Mouse (Mus musculus) kidney, embryonic 16.5 days (tissue): ENCODE measurements around the gene Rack1. TPM values are rescaled to one million over a fixed set of nuclear protein-coding genes. Genes with fewer than 3 reads are reported as not detected.
"Not testable (repeated sequence)": the region's sequence is repeated elsewhere in the genome, so short reads cannot be mapped to it uniquely, and the experiment has no call there.

Source experiments
- ATAC-seq: fragments of 200-750 bp; cut with Nextera tagmentation; 2 replicates; pipeline ENCODE4 v1.8.0; 2017; ENCODE audit warnings: moderate TSS enrichment; ENCODE audit not compliant: low FRiP score, low TSS enrichment
- H3K27ac ChIP-seq: fragments of 300-500 bp; sonication (generic); 2 replicates; pipeline ENCODE4 v1.5.1; 2014; ENCODE audit warnings: low read length
- H3K27me3 ChIP-seq: fragments of 300-500 bp; sonication (generic); 2 replicates; pipeline ENCODE4 v1.6.1; 2014; ENCODE audit warnings: low read length, control low read depth, mixed read lengths; ENCODE audit not compliant: insufficient read depth
- H3K36me3 ChIP-seq: fragments of 300-500 bp; sonication (generic); 2 replicates; pipeline ENCODE4 v1.6.1; 2014; ENCODE audit warnings: low read length, control low read depth, mixed read lengths; ENCODE audit not compliant: insufficient read depth
- H3K4me1 ChIP-seq: fragments of 300-500 bp; sonication (generic); 2 replicates; pipeline ENCODE4 v1.6.1; 2014; ENCODE audit warnings: low read length, control low read depth, mixed read lengths; ENCODE audit not compliant: insufficient read depth
- H3K4me2 ChIP-seq: fragments of 300-500 bp; sonication (generic); replicated peaks from 2 replicates; pipeline ENCODE4 v1.6.1; 2014; ENCODE audit warnings: low read depth, low read length
- H3K4me3 ChIP-seq: fragments of 300-500 bp; sonication (generic); 2 replicates; pipeline ENCODE4 v1.5.1; 2014; ENCODE audit warnings: mild to moderate bottlenecking, low read length
- H3K9ac ChIP-seq: fragments of 300-500 bp; sonication (generic); replicated peaks from 2 replicates; pipeline ENCODE4 v1.6.1; 2014; ENCODE audit warnings: low read length
- H3K9me3 ChIP-seq: fragments of 300-500 bp; sonication (generic); 2 replicates; pipeline ENCODE4 v1.6.1; 2016; ENCODE audit warnings: low read length, control low read depth
- WGBS: fragments of 180-500 bp; shearing (Covaris S2); extraction: QIAGEN DNeasy Blood & Tissue Kit; methylation state at CpG from one replicate; pipeline ENCODE4 v1.1.7; 2014; 5-methylcytosine and 5-hydroxymethylcytosine counted together
- polyA plus RNA-seq: library from polyadenylated mRNA; unstranded; fragments of >200 nt; fragmentation: Nextera tagmentation; extraction: Ambion mirVana; gene quantifications from 2 replicates; pipeline ENCODE4 v1.2.1, GENCODE M21; 2015

Rack1 gene
- polyA plus RNA-seq, 1 experiment from 2014 or later, result 712 TPM

- Histone ChIP-seq H3K36me3 (no peaks in the 10 kb centered on the region), H3K9ac (no peak overlapping the region), H3K27me3 (peaks cover 6% of the 10 kb centered on the region; the same call in 1 of the 2 replicates), H3K9me3 (no peaks in the 10 kb centered on the region), H3K4me3 (no peak overlapping the region), H3K4me1 (0 out of 2 replicates have a peak, but pooled peaks cover 4% of the 10 kb centered on the region), H3K4me2 (no peak overlapping the region), H3K27ac (no peak overlapping the region)
- ATAC-seq, result 0 out of 2 replicates have a peak, but pooled peaks have one; percentile 11
- 28% methylated on average over 13 of the region's 13 CpGs for WGBS
These were observed 45.2 kb downstream of the Rack1 start for GRCm38 (mm10) chr11:48845244-48845815.

DNA sequence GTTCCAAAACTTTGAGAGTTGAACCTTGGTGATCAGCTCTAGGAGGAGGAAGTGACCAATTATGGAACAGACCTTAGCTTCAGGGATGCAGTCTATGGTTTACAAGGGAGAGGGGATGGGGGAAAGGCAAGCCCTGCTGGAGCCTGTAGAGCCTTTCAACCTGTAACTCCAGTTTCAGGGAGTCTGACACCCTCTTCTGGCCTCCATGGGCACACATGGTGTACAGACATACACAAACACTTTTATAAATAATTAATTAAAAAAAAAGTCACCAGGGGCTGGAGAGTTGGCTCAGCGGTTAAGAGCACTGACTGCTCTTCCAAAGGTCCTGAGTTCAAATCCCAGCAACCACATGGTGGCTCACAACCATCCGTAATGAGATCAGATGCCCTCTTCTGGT lies 46.2 kb downstream of the Rack1 start:
- H3K36me3 ChIP-seq, H3K9me3 ChIP-seq, H3K4me1 ChIP-seq, H3K4me2 ChIP-seq, ATAC-seq, H3K27me3 ChIP-seq, H3K4me3 ChIP-seq, H3K27ac ChIP-seq, H3K9ac ChIP-seq: not testable (repeated sequence)
- WGBS, result 78% methylated on average over 2 of the region's 2 CpGs

DNA sequence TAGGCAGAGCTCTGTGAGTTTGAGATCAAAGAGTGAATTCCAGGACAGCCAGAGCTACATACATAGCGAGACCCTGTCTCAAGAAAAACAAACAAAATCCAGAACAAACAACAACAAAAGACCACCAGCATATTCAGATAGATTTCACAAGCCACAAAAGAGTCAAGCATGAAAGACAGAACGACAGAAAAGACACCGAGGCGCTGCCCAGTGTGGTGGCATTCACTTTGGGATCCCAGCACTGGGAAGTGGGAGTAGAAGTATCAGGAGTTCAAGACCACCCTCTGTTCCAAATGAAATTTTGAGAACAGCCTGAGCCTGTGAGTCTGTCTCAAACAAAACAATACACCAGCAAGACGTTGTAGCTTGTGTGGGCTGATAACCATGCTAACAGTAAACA lies 46.7 kb downstream of the Rack1 start:
- no peak overlapping the region for H3K9ac ChIP-seq
- H3K4me2 ChIP-seq, result no peak overlapping the region
- H3K27ac ChIP-seq, result no peak overlapping the region
- ATAC-seq, result no peak
- H3K9me3 ChIP-seq, result peaks cover 5% of the 10 kb centered on the region; the same call in 1 of the 2 replicates
- H3K36me3 ChIP-seq, result no peaks in the 10 kb centered on the region
- WGBS, result 65% methylated on average over 5 of the region's 5 CpGs
- H3K27me3 ChIP-seq, result peaks cover 6% of the 10 kb centered on the region; the same call in 1 of the 2 replicates
- H3K4me3 ChIP-seq, result no peak overlapping the region
- H3K4me1 ChIP-seq, result no peaks in the 10 kb centered on the region

DNA sequence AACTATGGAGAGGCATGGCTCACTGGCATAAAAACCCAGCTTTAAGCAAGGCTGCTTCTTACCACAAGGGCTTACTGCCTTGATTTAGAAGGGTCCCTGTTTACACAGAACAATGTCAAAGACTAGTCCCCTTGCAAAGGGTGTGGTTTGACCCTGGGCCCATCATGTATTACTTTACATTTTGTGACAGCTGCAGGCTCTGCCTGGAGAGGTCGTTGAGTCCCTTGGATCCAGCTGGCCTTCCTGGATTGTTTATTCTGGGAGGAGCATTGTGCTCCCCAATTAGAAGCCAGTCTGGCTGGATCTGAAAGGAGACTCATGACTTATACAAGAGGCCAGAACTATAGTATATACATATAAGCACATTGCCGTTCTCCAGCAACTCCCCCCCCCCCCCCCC lies 50.1 kb downstream of the Rack1 start:
- Histone ChIP-seq H3K4me2 (no peak overlapping the region), H3K9ac (no peak overlapping the region), H3K27me3 (peaks cover 6% of the 10 kb centered on the region; the same call in 1 of the 2 replicates), H3K4me3 (no peak overlapping the region), H3K9me3 (peaks cover 5% of the 10 kb centered on the region; the same call in 1 of the 2 replicates), H3K27ac (no peak overlapping the region), H3K4me1 (peaks cover 20% of the 10 kb centered on the region), H3K36me3 (no peaks in the 10 kb centered on the region)
- ATAC-seq, result no peak
- 46% methylated on average over 2 of the region's 2 CpGs for WGBS

GRCm38 (mm10) chr11:48851270-48851995 lies 51.3 kb downstream of the Rack1 start:
- Histone ChIP-seq H3K27me3 (peaks cover 6% of the 10 kb centered on the region; the same call in 1 of the 2 replicates), H3K4me1 (peaks cover 20% of the 10 kb centered on the region), H3K36me3 (no peaks in the 10 kb centered on the region), H3K4me3 (no peak overlapping the region), H3K9ac (no peak overlapping the region), H3K4me2 (no peak overlapping the region), H3K9me3 (peaks cover 5% of the 10 kb centered on the region; the same call in 1 of the 2 replicates), H3K27ac (no peak overlapping the region)
- ATAC-seq, result no peak
- 82% methylated on average over 4 of the region's 4 CpGs for WGBS

DNA sequence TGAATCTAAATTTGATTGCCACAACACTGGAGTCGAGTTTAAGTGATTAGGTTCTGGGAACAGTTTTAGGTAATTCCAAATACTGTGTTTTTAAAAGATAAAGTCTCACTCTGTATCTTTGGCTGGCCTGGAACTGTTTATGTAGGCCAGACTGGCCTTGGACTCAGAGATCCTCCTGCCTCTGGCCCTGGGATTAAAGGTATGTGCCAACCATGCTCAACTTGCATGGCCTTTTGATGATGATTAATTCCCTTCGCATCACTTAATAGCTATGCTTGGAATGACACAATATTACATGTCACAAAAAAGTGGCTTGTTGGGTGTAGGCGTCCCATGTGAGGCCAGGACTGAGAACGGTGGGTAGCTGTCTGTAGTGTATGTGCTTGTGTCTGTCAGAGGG lies 52.1 kb downstream of the Rack1 start:
- no peak for ATAC-seq
- WGBS, result 82% methylated on average over 4 of the region's 4 CpGs
- H3K9me3 ChIP-seq, result peaks cover 5% of the 10 kb centered on the region; the same call in 1 of the 2 replicates
- H3K4me1 ChIP-seq, result peaks cover 24% of the 10 kb centered on the region
- H3K4me2 ChIP-seq, result no peak overlapping the region; the same call in 1 of the 2 replicates
- H3K36me3 ChIP-seq, result no peaks in the 10 kb centered on the region
- peaks cover 6% of the 10 kb centered on the region; the same call in 1 of the 2 replicates for H3K27me3 ChIP-seq
- no peak overlapping the region for H3K27ac ChIP-seq
- no peak overlapping the region for H3K9ac ChIP-seq
- H3K4me3 ChIP-seq, result no peak overlapping the region

- ATAC-seq, result peak; percentile 2; the same call in 1 of the 2 replicates
- Histone ChIP-seq H3K4me3 (peak overlapping the region; percentile 69), H3K4me2 (peak overlapping the region; percentile 74), H3K9me3 (peaks cover 5% of the 10 kb centered on the region; the same call in 1 of the 2 replicates), H3K27me3 (peaks cover 6% of the 10 kb centered on the region; the same call in 1 of the 2 replicates), H3K4me1 (peaks cover 26% of the 10 kb centered on the region), H3K9ac (peak overlapping the region; percentile 63), H3K36me3 (no peaks in the 10 kb centered on the region), H3K27ac (no peak overlapping the region)
- 8% methylated on average over 23 of the region's 23 CpGs for WGBS
These were observed 52.7 kb downstream of the Rack1 start for GRCm38 (mm10) chr11:48852624-48853473.

DNA sequence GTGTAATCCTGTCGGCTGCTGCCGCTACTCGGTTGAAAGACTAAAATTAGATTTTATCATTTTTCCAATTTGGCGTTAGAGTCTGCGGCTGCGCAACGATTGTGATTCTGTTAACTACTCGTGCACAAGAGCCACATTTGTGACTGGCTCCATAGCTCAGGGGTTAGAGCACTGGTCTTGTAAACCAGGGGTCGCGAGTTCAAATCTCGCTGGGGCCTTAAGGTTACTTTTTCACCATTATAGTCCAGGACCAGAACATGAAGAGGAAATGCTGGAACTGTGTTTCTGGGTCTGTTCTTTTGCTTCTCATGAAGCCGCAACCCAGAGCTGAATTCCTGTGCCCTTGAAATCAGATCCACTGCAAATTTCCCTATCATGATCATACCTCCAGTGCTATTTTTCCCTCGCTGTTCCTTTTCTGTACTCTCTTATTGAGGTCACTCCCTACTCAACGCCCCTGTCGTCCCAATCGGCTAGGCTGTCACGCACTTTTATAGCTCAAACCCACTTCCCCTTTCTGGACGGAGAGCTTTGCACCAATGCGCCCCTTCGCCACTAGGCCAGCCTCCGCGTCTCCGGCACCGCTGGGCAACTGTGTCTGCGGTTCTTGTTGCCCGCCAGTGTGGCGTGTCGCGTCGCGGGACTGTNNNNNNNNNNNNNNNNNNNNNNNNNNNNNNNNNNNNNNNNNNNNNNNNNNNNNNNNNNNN lies 53.5 kb downstream of the Rack1 start:
- Histone ChIP-seq H3K27ac (peak overlapping the region; percentile 35; the same call in 1 of the 2 replicates), H3K4me2 (peak overlapping the region; percentile 74), H3K4me3 (peak overlapping the region; percentile 69), H3K9me3 (peaks cover 5% of the 10 kb centered on the region; the same call in 1 of the 2 replicates), H3K4me1 (peaks cover 34% of the 10 kb centered on the region), H3K9ac (peak overlapping the region; percentile 63), H3K27me3 (peaks cover 2% of the 10 kb centered on the region; the same call in 1 of the 2 replicates), H3K36me3 (no peaks in the 10 kb centered on the region)
- WGBS, result under 1% methylated on average over 31 of the region's 31 CpGs
- ATAC-seq, result peak; percentile 59; the same call in 1 of the 2 replicates
